Mouse (Mus musculus) urinary bladder, adult 18-20 months (tissue): ENCODE measurements around the gene Dner.
A peak's percentile ranks its signal among the peaks of the same experiment; 100 is the strongest.

Experiments
- DNase-seq, 2 experiments: peaks; one replicate each; pipeline ENCODE4 v3.0.0; 2022; ENCODE audit warnings: low spot score in 2 of 2, mixed read lengths in 2 of 2

Gene Dner

GRCm38 (mm10) chr1:84636890-84637289 is 59.1 kb downstream of the Dner start:
- DNase-seq = no peak

GRCm38 (mm10) chr1:84628244-84628643 is 67.8 kb downstream of the Dner start:
- no peak for DNase-seq

- no peak for DNase-seq
These were observed 73.0 kb downstream of the Dner start for GRCm38 (mm10) chr1:84622978-84623554.

- peak in 1 of 2 experiments; percentile 3 for DNase-seq
These were observed 74.7 kb downstream of the Dner start for GRCm38 (mm10) chr1:84621308-84621707.

GRCm38 (mm10) chr1:84619131-84619760 is 76.8 kb downstream of the Dner start:
- no peak for DNase-seq

GRCm38 (mm10) chr1:84618094-84618493 is 77.9 kb downstream of the Dner start:
- no peak for DNase-seq

- DNase-seq = no peak
These were observed 79.9 kb downstream of the Dner start for GRCm38 (mm10) chr1:84616133-84616532.

- no peak for DNase-seq
These were observed 81.4 kb downstream of the Dner start for GRCm38 (mm10) chr1:84614596-84614995.

- no peak for DNase-seq
These were observed 82.9 kb downstream of the Dner start for GRCm38 (mm10) chr1:84613119-84613518.

- DNase-seq = no peak
These were observed 84.7 kb downstream of the Dner start for GRCm38 (mm10) chr1:84611331-84611730.

- no peak for DNase-seq
These were observed 97.0 kb downstream of the Dner start for GRCm38 (mm10) chr1:84599025-84599424.

- no peak for DNase-seq
These were observed 100.0 kb downstream of the Dner start for GRCm38 (mm10) chr1:84596023-84596422.

GRCm38 (mm10) chr1:84592394-84592793 is 103.6 kb downstream of the Dner start:
- DNase-seq = no peak

GRCm38 (mm10) chr1:84590534-84590933 is 105.5 kb downstream of the Dner start:
- DNase-seq = no peak

GRCm38 (mm10) chr1:84585434-84585833 is 110.6 kb downstream of the Dner start:
- no peak for DNase-seq

GRCm38 (mm10) chr1:84581812-84582211 is 114.2 kb downstream of the Dner start:
- peak; percentile 29 to 57 for DNase-seq

- DNase-seq = no peak
These were observed 134.2 kb downstream of the Dner start for GRCm38 (mm10) chr1:84561841-84562240.

- no peak for DNase-seq
These were observed 134.6 kb downstream of the Dner start for GRCm38 (mm10) chr1:84561387-84561786.

GRCm38 (mm10) chr1:84556546-84557511 is 139.2 kb downstream of the Dner start:
- no peak for DNase-seq

GRCm38 (mm10) chr1:84552005-84552404 is 144.0 kb downstream of the Dner start:
- no peak for DNase-seq

GRCm38 (mm10) chr1:84550065-84550368 is 146.0 kb downstream of the Dner start:
- no peak for DNase-seq

- DNase-seq = no peak
These were observed 146.5 kb downstream of the Dner start for GRCm38 (mm10) chr1:84549367-84550064.
